Mouse (Mus musculus) A20 (cell line): ENCODE measurements around the gene Gzmb.
"Not testable (repeated sequence)": the region's sequence is repeated elsewhere in the genome, so short reads cannot be mapped to it uniquely, and the experiment has no call there.

Source experiments
- DNase-seq: peaks from one replicate; pipeline ENCODE4 v3.0.0-alpha.2; 2011; ENCODE audit warnings: low read depth, low spot score

The Gzmb gene

DNA sequence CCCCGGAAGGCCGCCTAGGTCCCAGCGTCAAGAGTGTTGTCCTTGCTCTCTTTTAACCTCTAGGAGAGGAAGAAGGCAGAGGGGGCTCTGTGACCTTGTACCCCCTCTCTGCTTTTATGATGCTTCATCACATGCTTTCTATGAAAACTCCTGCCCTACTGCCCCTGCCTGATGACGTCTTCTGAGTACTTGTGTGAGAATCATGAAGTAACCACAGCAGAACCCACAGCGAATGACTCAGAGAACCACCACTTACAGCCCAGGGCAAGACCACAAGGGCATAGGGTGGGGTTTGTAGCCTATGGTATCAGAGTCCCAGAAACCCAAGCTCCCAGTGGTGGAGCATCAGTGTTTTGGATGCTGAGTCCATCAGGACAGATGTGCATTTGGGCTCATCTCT, at the start of gene Gzmb:
TSS of gene Gzmb (minus strand) at position 108 of the 400 bp plus-strand sequence.
- no peak for DNase-seq

DNA sequence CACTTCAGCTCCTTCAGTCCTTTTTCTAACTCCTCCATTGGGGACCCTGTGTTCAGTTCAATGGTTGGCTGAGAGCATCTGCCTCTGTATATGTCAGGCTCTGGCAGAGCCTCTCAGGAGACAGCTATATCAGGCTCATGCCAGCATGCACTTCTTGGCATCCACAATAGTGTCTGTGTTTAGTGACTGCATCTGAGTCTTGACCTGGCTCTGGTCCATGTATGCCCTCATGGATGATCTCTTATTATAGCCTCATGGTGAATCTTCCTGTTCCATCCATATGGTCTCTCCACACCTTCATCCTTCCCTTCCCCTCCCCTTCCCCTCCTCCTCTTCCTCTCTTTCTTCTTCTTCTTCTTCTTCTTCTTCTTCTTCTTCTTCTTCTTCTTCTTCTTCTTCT, 49.7 kb upstream of the Gzmb start:
- DNase-seq = not testable (repeated sequence)

DNA sequence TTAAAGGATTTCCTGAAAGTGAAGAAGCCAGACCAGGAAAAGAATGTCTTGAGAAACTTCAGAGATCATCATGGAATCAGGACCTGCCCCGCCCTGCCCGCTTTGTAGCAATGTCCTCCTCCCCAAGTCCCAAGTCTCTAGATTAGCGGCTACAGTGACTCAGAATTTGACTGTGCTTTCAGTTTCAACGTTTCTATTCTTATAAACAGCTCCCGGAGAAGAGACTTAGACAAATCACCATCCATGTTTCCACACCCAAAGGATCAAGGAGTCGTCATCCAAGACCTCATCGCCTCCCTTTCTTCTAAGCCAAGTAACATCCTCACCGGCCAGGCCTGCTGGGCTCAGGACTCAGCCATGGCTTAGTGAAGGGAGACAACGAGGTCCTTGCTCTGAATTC, 48.2 kb upstream of the Gzmb start:
- no peak for DNase-seq

DNA sequence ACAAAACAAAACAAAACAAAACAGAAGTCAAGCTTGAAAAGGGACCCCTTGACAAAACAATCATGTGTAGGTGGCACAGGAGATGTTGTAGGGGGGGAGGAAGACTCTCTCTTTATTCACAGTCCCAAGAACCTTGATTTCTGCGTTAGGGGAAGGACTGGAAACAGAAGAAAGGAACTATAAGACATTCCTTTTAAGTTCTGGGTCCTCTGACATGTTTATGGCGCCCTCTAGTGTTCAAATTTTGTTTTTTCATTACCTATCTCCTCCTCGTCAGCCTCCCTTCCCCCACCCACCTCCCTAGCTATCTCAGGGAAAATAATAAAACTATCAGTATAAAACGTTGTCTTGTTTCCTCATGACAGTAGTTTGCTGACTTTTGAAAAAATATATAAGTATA, 42.1 kb upstream of the Gzmb start:
- DNase-seq = peak; percentile 60

DNA sequence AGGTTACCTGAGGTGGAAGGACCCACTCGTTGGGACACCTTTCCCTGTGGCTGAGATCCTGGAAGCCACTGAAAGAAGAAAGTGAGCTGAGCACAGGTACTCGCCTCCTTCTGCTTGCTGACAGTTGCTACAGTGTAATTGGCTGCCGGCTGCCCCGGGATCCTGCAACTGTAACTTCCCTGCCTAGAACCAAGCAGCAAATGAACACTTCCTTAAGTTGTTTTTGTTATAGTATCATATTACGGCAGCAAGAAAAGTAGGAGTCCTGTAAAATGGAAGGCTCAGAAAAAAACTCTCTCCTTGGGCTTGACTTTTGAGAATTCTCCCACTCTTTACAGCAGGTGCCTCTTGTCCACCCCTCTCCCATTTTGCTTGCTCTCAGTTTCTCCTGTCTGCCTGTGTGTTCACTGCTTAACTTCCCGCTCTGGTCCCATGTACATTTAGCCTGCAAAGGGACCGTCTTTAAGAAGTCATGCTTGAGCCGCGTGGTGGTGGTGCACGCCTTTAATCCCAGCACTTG, 41.5 kb upstream of the Gzmb start:
- DNase-seq = no peak

DNA sequence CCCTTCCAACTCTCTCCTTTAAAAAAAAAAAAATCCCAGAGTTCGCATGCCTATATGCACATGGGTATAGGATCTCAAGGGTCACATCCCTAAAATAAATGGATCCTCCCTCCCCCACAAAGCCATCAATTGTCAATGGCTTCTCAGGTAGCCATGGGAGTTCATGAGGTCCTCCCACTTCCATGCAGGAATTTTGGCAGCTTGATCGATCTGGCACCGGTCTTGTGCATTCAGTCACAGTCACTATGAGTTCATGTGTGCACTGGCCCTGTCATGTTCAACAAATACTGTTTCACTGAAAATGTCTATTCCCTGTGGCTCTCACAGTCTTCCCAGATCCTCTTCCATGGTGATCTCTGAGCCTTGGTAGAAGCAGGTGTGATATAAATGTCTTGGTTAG, 40.0 kb upstream of the Gzmb start:
- DNase-seq = no peak

DNA sequence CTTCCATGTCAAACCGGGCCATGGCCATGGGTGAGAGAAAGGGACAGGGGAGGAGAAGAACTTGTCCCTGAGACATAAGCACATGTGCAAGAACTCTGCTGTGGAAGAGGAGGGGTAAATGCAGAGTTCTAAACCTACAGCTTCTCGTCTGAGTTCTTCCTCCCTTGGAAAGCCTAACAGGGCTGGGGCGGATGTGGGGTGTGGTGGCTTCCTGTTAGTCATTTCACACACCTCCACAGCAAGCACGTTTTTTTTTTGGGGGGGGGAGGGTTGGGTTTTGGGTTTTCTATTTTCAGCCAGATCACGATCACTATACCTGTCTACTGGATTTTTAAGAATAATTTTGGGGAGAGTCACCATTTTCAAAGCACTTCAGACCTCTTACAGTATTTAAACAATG, 34.7 kb upstream of the Gzmb start:
- no peak for DNase-seq

DNA sequence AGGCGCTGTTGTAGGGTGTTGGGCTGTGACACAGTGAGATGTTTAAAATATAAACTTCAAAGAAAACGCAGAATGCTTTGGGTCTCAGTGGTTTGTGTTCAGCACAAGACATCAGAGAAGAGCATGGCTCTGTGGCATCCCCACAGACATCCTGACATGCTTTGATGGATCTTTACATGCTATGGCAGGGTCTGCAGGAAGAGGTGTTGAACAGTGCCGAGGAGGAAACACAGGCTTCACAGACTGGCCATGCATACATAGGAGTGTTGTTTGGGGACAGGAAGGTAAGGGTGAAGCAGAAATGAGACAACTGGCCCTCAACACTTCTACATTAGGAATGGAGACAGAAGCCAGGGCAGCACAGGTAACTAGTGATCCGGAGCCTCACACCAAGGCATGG, 34.0 kb upstream of the Gzmb start:
- no peak for DNase-seq

DNA sequence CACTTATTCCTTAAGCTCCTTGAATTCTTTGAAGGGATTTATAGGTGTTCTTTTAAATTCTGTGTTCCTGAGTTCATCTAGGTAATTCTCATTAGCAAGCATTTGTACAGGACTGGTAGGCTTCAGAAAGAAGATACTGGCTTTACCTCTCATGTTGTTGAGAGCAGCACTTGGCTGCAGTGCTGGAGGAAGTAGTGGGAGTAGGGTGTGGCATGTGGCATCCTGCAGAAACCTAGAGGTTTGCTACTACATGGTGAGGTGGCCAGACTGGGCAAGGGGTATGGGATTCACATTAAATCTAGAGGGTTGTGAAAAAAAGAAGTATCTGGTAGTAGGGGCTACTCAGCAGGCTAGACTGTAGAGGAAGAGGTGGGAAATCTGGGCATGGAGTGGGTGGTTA, 31.1 kb upstream of the Gzmb start:
- no peak for DNase-seq

DNA sequence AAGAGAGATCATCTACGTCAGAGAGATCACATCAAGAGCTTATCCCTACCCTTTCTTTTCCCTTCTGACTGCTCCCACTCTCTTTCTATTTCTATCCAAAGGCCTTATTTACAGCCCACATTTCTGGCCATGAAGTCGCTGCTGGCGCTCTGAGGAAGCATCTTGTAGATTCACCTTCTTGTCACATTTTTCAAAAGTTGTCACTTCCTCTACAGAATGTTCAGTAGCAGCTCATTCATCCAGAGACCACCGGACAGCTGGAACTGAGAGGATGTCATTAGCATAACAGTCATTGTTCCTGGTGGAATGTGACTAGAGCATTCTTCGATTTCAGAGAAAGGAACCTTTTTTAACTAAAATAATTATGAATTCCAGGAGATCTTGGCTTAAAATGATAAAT, 26.6 kb upstream of the Gzmb start:
- no peak for DNase-seq

DNA sequence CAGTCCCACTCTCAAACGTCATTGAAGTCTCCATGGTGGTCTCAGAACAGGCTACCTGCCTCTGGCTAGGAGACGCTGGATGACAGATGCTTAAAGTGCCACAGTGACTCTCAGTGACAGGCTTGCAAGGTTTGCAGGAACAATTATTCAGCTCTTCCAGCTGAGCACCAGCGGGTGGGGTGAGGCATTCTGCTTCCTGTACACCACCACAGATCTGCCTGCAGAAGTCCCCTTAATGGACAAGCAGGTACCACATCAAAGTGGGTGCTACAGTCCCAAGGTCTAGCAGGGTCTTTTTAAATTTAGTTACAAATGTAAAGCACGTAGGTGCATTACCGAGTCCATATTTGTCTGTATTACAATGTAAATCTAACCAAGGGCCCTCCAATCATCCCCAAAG, 25.7 kb upstream of the Gzmb start:
- DNase-seq = no peak

DNA sequence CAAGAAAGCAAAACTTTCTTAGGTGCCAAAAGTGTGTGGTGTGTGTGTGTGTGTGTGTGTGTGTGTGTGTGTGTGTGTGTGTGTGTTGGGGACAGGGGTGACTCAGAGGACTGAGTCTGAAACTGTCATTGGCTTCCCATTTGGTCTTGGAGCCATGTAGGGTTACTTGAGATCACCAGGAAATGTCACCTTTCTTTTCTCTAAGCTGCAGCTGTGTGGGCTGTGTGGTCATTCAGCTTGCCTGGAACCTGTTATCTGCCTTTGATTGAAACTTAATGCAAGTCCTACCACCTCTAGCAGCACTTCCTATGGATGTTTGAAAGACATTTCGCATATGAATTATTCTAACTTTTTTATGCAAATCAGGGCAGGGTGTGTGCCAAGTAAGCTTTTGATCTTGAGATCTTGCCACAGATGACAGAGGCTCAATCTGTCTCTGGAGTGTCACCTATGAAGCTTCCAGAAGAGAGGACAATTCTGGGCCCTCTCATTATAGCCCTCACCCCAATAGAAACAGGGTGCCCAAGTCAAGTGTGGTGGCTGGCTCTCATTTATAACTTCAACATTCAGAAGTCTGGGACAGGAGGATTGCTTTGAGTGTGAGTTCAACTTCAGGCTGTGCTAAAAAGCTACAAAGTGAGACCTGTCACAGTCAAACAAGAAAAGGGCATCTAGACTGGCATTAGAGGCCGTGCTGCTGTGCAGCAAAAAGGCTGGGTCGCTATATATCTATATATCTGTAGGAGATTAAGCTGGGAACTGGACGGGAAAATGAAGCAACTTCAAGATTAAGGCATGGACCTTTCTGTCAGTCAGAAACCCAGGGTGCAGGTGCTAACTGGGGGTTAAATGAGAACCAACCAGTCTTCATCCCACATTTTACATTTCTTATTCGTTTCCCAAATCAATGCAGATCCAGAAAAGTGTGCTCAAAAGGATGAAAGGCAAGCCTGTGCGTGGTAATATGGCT, 22.6 kb upstream of the Gzmb start:
- no peak for DNase-seq

DNA sequence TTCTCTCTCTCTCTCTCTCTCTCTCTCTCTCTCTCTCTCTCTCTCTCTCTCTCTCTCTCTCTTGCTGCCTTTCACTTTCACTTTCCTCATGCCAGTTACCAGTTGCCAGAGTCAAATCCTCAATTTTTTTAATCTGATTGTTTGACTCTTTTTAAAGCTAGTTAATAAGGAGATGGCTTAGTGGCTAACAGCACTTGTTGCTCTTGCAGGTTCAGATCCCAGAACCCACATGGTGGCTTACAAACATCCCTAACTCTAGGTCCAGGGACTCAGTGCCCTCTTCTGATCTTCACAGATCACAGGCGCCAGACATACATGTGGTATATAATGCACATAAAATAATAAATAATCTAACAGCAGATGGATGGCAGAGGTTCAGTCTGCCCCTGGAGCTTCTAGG, 21.8 kb upstream of the Gzmb start:
- no peak for DNase-seq

DNA sequence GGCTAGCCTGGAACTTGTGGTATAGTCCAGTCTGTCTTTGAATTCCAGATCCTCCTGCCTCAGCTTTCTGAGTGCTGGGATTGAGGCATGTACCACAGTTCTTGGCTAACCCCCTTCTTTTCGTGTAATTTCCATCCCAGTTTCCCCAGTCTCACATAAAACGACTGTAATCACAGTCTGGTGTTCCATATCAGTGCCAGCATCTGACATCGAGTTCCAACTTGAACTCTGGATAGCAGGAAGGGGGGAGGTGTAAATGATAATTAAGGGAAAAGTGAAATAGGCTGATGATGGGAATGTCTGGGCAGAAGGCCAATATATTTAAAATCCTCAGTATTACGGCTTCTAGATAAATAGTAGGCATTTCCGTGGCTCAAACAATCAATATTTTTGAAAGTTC, 19.0 kb upstream of the Gzmb start:
- no peak for DNase-seq

DNA sequence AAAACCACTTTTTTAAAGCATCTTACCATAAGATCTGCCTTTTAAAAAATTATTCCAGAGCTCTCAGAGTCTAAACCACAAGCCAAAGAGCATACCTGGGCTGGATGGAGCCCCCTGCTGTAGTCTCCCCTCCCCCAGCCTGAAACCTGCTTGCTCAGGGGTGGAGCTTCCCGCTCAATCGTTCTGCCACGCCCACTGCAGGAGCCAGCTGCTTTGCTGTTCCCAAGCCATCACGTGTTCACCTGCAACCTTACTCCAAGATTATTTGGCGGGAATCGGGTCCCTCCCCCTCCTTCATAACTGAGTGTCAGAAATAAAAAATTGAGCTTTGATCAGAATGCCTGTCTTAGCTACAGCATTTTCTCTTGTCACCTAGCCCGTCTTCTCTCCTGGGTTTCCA, 16.6 kb upstream of the Gzmb start:
- not testable (repeated sequence) for DNase-seq

DNA sequence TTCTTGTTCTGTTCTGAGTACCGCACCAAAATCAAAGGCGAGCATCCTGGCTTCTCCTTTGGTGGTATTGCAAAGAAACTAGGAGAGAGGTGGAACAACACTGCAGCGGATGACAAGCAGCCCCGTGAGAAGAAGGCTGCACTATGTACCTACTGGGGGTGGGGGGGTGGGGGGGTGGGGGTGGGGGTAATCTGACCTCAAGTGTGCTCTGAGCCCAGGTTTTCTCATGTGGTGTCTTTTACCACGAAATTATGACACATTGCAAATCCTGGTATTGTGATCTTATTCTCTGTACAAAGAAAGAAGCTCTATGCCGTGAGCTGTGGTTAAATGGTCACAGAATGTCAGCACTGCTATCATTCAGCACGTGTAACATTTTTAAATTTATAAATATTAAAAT, 14.0 kb upstream of the Gzmb start:
- not testable (repeated sequence) for DNase-seq

DNA sequence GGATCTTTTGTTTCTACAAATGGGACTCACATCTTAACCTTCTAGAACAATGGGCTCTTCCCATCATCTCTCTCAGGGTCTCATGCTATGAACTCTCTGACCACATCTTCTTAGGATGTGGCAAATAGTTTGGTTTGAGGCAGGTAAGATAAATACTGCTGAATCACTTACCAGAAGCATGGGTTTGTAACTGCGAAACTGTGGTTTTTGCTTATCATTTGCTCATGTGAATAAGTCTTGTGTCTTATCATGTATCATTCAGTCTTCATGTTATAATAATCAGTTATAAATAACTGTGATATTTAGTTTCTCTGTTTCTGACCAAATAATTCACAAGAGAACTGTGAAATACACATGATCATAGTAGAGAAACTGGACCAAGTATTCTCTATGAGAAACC, 4.0 kb upstream of the Gzmb start:
- no peak for DNase-seq

DNA sequence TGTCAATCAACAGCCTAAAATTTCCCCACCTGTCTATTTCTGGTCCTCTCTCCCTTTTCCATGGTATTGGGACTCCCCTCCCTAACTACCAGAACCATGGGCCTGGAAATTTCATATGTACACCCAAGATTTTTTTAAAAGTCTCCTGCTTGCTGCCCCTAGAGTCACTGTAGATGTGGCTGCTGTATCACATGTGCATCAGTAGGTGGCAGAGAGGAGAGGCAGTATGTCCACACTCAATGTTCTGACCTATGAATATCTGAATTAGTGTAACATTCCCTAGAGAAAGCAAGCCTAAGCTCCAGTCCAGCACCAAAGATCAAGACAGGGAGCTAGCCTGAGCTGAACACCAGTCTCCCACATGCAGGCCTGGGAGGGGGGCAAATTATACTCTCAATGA, 21.7 kb downstream of the Gzmb start:
- DNase-seq = peak; percentile 10

DNA sequence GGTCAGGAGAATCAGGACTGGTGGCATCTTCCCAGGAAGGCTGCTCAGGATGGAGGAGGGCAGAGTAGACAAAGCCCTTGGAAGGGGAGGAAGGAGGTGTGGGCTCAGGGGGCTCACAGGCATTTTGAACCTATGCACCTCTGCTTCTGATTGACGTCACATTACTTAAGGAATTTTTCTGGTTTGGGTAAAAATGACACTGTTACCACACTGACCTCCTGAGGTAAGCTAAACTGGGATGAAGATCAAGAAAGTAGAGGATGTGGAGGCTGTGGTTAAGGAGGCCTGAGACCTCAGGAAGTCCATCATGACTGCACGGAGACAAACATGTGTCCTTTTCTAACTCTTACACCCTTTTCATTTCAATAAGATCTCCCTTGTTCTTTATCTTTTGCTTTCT, 27.5 kb downstream of the Gzmb start, which contains the start of gene Gzmc:
TSS of gene Gzmc (minus strand) at position 101 of the 400 bp plus-strand sequence.
- no peak for DNase-seq

DNA sequence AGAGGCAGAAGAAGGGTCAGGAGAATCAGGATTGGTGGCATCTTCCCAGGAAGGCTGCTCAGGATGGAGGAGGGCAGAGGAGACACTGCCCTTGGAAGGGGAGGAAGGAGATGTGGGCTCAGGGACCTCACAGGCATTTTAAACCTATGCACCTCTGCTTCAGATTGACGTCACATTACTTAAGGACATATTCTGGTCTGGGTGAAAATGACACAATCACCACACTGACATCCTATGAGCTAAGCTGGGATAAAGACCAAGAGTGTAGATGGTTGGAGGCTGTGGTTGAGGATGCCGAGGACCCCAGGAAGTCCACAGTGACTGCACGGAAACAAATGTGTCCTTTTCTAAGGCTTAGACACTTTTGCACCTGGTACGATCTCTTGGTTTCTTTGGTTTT, 50.7 kb downstream of the Gzmb start, which contains the start of gene Gzmf:
TSS of gene Gzmf (minus strand) at position 101 of the 400 bp plus-strand sequence.
- no peak for DNase-seq
